Mouse (Mus musculus) left cerebral cortex, adult 18-20 months (tissue): ENCODE results near the gene Sept11. TPM values are rescaled to one million over a fixed set of nuclear protein-coding genes. Genes with fewer than 3 reads are reported as not detected.
A peak's percentile ranks its signal among the peaks of the same experiment; 100 is the strongest.

Experiments used
- DNase-seq, 2 experiments: peaks; one replicate each; pipeline ENCODE4 v3.0.0; 2021 to 2022; ENCODE audit warnings: low spot score in 2 of 2, mixed read lengths in 1 of 2
- total RNA-seq, 2 experiments: library from RNA; stranded (reverse); gene quantifications; 2 replicates each; pipeline ENCODE4 v1.2.3; 2021

Sept11 gene
- total RNA-seq, 2 experiments from 2014 or later = 180 to 181 TPM

- DNase-seq = peak in 1 of 2 experiments; percentile 44
These were observed 33.1 kb downstream of the Sept11 start for GRCm38 (mm10) chr5:93126222-93126929.

- DNase-seq = no peak
These were observed 33.8 kb downstream of the Sept11 start for GRCm38 (mm10) chr5:93126930-93127562.

- peak; percentile 48 to 63 for DNase-seq
These were observed 34.5 kb downstream of the Sept11 start for GRCm38 (mm10) chr5:93127722-93128121.

- no peak for DNase-seq
These were observed 35.5 kb downstream of the Sept11 start for GRCm38 (mm10) chr5:93128765-93129164.

GRCm38 (mm10) chr5:93129953-93130352, 36.7 kb downstream of the Sept11 start:
- DNase-seq = no peak

GRCm38 (mm10) chr5:93131401-93131800, 38.2 kb downstream of the Sept11 start:
- DNase-seq = no peak

GRCm38 (mm10) chr5:93133445-93134244, 40.4 kb downstream of the Sept11 start:
- DNase-seq = peak in 1 of 2 experiments; percentile 47

- no peak for DNase-seq
These were observed 42.3 kb downstream of the Sept11 start for GRCm38 (mm10) chr5:93135368-93136107.

- no peak for DNase-seq
These were observed 43.8 kb downstream of the Sept11 start for GRCm38 (mm10) chr5:93136956-93137586.

- DNase-seq = peak; percentile 57 to 61
These were observed 46.1 kb downstream of the Sept11 start for GRCm38 (mm10) chr5:93139350-93139749.

GRCm38 (mm10) chr5:93140747-93141146, 47.5 kb downstream of the Sept11 start:
- DNase-seq = no peak

GRCm38 (mm10) chr5:93143360-93144091, 50.3 kb downstream of the Sept11 start:
- DNase-seq = no peak

GRCm38 (mm10) chr5:93144874-93145273, 51.6 kb downstream of the Sept11 start:
- DNase-seq = no peak

GRCm38 (mm10) chr5:93145504-93145903, 52.3 kb downstream of the Sept11 start:
- no peak for DNase-seq

- DNase-seq = no peak
These were observed 56.9 kb downstream of the Sept11 start for GRCm38 (mm10) chr5:93149969-93150777.

- DNase-seq = no peak
These were observed 58.7 kb downstream of the Sept11 start for GRCm38 (mm10) chr5:93151985-93152384.

- DNase-seq = no peak
These were observed 59.2 kb downstream of the Sept11 start for GRCm38 (mm10) chr5:93152451-93152850.

GRCm38 (mm10) chr5:93154401-93154800, 61.2 kb downstream of the Sept11 start:
- no peak for DNase-seq

GRCm38 (mm10) chr5:93163541-93163940, 70.3 kb downstream of the Sept11 start:
- DNase-seq = peak; percentile 64 to 72
